Mouse (Mus musculus) 3134 (cell line): ENCODE measurements around the gene Efna5.

Experiments
- DNase-seq: peaks from one replicate; pipeline ENCODE4 v3.0.0-alpha.2; 2011; ENCODE audit warnings: low spot score; ENCODE audit not compliant: insufficient read length; ENCODE audit errors: extremely low read depth

The Efna5 gene

DNA sequence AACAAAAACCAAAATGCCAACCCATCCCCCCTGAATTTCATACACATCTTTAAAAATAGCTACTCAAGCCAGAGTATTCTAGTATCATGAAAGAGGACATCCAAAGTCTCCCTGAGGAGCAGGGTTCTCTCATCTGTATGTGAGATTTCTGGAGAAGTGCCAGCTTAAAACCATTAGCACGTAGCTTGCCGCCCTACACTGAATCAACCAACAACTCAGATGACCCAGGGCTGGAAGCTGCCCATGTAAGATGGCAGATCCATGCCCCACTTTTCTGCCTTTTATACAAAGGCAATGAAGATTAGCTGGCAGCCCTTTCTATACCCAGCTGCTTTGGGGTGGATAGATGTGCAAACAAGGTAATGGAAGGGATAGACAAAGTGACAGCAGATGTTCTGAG, 216.4 kb downstream of the Efna5 start:
- no peak for DNase-seq

DNA sequence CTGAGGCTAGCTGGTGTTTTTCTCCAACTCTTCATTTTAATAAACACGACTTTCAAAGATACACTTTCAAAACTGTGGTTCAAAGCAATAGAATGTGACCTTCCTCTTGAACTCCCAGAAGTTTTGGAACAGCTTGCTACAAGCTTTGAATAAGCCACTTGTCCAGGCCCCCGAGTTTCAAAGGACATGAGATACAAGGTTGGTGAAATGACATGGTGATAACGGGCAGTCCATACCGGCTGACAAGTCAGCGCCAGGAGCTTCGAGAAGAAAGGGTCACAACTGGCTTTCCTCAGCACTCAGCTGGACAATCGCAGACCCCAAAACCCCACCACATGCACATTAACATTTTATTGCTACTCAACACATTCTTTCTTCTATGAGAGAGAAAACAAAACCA, 219.3 kb downstream of the Efna5 start:
- no peak for DNase-seq

DNA sequence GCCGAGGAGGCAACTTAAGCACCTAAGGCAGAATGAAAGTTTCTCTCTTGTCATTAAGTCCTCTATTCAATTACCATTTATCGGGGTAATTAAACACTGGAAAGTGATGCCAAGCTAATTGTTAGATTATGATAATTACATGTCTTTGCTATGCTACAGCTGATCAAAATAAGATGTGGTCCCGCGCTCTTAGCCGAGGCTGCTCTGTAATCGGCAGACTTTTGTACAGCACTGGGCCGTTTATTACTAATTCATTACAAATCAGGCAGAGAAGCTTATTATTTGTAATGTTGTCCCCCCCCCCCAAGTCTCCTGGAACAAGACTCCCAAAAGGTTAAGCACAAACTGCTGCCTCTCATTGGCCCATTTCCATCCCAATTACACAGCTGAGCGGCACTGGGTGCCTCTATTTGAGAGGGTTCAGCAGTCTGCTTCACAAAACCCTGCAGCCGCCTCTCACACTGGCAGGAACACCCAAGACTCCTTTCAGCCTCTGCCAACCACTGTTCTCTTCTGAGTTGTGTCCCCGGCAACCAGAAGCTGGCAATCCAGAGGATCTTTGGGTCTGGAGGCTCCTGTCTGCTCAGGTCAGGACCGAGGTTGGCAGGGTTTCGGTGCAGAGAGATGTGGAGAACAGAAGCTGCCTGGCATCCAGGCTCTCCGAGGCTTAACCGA, 221.5 kb downstream of the Efna5 start:
- no peak for DNase-seq

DNA sequence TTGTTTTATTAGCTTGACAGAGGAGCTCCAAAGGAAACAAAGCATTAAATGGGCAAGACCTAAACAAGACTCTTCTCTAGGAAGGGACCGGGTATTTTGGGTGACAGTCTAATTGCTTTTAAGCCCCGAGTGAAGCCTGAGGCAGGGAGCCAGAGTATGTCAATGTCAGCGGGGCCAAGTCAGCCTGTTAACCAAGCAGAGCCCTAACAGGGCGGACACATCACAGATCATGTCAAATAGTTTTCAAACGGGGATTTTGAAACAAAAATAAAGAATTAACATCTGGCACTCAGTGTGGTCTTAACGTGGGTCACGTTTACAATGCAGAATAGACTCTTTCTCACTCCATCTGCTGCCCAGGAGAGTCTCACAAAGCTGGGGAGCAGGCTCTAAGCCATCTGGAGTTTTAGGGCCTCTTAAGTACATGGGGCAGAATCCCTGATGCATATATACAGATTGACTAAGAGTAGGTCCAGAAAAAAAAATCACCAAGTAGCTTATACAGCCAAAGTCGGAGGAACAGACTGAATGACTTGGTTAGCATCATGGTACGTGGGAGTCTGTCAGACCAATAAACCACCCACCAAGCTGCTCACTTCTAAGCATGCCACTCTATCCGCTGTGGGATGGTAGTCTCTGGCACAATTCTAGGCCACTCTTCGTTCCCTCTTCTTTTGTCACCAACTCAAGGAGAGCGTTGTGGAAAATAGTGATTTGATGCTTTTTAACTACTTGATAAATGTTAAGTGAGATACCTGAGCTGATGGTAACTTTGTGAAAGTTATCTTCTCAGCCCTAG, 223.1 kb downstream of the Efna5 start:
- no peak for DNase-seq

DNA sequence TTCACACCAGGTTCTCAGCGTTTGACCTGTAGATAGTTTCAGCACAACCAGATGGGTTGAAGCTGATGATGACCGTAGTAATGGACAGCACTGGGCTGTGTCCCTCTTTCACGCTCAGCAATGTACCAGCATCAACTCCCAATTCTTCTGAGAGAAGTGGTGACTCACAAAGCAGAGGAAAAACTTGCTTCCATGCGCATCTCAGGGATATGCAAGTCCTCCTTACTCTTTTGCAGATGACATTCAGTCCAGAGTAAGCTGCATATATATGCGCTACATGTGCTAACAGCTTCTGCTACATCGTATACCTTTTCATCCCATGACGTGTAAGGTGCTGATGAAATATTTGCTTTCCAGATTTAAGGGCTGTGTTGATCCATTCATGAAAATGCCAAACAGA, 224.1 kb downstream of the Efna5 start:
- no peak for DNase-seq

DNA sequence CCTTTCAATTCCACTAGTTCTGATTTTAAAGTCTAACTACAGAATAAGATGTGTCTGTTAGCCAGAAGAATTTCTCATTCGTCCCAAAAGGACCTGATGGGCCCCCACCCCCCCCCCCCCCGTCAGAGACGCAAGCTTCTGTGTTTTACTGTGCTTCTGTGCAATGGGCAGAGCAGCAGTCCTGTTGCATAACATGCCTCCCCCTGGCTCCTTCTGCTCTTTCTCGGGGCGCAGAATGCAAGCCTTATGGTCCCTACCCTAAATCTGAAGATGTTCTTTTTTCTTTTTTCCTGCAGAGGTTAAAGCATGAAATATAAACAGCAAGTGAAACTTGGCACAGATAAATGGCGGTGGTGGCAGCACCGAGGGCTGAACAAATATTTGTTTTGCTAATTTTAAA, 224.5 kb downstream of the Efna5 start:
- DNase-seq: no peak

DNA sequence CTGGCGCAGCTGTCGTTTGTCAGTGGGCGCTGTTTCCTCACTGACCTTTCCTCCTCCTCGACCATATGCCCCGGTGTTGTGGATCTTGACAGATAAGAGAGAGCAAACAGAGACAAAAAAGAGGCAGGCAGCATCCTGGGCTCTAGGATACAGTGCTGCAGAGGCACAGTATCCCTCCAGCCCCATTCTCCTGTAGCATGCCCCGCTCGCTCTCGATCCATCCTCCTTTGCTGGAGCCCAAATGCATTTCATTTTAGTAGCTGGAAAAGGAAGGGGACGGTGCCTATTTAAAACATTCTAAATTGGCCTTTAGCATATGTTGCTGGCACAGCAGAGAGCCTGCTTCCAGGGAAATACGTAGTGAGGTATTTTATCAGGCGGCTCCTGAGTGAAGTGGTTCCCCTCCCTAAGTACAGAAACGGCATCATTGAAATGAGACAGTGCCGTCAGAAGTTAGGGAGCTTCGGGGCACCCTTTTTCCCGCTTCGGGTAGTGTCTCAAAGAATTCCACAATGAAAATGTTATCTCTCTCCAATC, 225.2 kb downstream of the Efna5 start:
- DNase-seq: no peak

DNA sequence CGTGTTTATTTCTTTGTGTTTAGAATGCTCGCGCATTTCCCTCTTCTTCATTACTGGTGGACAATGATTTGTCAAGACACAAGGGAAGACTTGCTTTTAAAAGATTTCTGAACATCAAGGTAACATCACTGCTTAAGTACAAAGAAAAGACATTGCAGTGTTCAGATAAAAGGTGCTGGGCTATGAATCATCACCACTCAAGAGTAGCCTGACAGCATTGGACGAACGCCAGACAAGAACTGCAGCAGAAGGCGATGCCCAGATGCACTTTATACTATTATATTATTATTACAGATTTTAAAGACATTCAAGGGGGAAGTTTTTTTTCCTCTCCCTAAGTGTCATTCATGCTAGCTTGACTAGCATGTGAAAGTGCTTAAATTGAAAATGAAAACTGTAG, 228.7 kb downstream of the Efna5 start:
- DNase-seq: peak; percentile 10

DNA sequence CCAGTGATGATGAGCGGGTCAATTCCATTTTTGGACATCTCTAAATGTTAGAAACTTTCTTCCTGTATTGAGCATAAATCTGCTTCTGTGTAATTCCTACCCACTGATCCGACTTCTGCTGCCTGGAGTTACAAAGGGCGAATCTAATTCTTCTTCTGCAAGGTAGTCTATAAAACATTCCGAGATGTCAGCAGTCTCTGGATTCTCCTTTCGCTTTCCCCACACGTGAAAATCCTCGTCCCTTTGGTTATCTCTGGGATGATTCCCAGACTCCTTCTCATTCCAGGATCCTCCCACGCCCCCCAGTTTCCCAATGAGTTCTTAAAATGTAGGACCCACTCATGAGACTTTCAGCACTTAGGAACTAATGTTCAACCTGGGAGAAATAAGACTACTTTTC, 229.4 kb downstream of the Efna5 start:
- no peak for DNase-seq

DNA sequence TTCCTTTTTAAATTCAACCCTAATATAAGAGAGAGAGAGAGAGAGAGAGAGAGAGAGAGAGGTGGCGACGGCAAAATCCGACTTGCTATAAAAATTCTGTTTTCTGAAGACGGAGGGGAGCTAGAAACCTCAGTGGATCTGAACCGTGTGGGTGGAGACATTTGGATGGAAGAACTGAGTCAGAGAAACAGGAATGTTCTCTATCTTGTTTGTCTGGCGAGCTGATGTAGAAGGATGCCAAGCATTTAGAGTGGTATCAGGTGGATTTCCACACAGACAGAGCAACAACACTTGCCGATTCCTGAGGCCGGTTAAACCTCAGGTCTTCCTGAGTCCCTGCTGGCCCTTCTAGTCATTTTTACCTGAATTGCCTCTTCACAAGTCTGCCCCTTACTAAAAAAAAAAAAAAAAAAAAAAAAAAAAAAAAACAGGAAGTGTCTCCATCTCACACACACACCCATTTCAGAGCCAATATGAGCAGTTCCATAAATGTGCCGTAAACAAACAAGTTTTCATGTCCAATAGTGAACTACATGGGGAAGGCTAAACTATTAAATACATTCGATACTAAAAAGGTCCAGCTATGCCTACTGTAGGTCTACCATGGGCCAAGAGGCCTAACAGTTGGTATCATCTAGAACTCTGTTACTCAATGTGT, 231.7 kb downstream of the Efna5 start:
- DNase-seq: no peak

DNA sequence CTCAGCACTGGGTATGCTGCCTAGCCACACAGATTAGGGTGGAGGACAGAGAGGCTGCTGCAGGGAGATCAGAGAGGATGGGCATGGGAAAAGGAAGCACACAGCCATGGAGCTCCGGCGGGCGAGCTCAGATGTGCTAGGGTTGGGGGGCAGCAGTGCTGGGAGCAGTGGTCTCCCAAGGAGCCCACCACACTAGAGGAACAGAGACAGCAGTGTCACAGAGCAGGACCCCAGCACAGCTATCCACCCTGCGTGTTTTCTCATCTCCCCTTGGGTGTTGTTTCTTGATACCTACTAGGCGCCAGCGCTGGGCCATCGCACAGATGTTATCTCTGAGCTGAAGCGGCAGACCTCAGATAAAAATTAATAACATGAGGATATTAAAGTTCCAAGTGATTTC, 234.3 kb downstream of the Efna5 start:
- DNase-seq: no peak

DNA sequence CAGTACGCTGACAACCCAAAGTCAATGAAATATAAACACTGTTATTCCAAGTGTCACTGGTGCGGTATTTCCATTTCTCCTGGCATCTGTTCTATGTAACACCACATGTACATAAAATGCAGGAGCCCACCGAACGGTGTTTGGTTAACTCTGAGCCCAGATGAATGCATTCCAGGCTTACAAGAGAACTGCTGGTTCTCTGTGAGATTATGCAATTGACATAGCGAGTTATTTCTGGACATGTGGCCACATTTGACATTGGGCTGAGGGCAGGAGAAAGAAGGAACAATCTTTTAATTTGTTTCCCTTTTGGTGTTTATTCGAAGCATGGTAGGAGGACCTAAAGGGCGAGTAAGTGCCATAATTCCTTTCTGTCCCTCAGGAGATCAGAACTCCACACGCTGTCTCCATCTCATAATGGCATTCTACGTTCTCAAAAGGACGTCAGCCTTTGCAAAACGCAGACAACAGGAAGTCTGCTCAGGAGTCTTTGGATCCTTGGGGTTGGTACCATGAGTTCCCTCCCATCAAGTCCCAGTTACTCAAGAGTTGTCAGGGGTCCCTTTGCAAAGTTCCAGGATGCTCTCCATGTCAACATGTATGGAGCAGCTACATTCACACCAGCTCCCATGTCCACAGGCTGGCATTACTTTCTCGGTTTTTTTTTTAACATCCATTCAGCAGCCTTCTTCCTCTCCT, 238.5 kb downstream of the Efna5 start:
- DNase-seq: no peak

DNA sequence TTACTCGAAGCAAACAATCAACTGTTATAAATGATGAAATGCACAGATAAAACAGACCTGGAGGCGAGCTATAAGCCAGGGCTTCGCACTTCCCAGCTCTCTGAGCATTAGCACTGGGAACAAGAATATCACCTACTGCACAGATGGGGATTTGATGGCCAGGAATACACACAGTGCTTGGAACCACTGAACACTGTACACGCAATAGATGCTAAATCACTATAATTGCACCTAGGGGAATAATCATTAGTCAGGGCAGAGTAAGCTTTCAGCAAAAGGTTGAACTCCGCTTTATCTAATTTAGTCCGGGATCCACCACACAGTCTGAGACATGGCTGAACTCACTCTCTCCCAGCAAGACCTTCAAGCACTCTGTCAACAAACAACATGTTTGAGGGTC, 240.5 kb downstream of the Efna5 start:
- DNase-seq: no peak

DNA sequence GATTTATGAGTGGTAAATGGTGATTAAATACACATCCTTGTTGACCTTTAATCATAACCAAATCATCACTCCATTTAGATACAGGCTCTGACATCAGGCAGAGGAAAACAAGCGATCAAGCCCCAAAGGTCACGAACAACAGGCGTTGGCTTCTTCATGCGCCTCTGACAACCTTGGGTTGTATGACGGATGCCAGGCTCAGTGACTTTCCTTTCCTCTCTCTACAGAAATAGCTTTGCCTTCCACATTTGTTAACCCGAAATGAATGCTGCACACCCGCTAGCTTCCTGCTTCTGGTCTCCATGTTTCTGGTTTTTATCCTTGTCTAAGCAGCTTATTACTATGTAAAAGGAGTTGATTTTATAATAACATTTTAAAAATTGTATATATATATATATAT, 244.2 kb downstream of the Efna5 start:
- no peak for DNase-seq

DNA sequence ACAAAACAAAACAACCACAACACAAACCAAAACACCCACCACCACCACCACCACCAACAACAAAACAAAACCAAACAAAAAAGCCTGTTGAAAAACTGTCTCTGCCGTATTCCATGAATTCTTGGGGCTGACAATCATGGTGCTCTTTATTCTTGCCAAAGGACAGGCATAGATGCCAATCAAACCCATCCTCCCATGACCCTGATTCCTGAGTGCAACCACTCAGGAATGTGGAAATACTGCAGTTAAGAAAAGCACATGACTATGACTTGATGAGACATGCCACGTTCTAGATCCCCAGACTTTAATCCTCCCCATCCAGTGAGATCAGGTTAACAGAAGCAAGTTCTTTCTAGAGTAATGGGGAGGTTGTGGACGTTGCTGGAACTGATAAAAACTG, 246.2 kb downstream of the Efna5 start:
- no peak for DNase-seq

DNA sequence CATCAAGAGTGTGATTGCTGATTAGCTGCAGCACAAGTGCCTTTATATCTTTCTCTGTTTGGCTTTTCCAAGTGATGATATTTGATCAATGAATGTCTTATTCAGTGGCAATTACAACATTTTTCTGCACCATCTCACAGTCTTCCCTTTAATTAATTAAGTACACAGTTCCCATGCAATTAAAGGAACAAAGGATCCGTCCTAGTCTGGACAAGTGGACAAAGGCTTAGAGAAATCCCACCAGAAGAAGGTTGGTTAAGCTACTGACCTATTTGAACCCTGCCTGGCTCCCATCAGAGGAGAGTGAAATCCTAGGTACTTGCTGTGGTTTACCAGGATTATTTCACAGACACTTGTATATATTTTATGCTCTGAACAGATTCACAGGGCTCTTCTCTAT, 252.6 kb downstream of the Efna5 start:
- DNase-seq: no peak

DNA sequence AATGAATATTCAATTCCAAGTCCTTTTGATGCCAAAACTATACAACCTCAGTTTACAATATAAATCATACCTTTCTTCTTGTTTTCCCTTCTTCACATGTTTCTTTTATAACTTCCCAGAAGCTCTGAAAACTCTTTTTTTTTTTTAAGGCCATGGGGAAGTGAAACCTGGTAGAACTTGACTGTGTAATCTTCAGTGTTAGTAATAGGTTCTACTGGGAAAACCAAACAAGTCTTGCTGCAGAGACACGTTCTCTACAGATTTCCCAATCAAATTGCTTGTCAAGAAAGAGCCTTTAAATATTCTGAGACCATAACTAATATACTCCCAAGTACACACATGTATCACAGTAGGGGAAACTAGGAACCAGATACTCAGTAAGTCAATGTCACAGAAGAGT, 253.6 kb downstream of the Efna5 start:
- no peak for DNase-seq

DNA sequence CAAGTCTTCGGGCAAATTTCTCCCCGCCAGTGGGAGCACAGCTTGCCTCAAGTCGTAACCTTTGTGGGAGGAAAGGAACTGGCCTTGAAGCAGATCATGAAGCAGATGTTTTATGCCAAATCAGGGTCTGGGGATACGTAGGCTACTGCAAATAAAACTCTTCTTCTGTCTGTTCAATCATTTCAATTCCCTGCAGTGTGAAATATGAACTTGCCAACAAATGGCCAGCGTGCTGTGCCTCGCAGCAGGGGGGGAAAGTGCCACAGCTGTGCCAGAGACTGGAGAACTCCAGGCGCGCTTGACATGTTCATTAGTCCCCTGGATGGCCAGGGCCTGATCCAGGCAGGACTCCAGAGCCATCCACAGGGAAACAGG, 255.5 kb downstream of the Efna5 start:
- DNase-seq: no peak

DNA sequence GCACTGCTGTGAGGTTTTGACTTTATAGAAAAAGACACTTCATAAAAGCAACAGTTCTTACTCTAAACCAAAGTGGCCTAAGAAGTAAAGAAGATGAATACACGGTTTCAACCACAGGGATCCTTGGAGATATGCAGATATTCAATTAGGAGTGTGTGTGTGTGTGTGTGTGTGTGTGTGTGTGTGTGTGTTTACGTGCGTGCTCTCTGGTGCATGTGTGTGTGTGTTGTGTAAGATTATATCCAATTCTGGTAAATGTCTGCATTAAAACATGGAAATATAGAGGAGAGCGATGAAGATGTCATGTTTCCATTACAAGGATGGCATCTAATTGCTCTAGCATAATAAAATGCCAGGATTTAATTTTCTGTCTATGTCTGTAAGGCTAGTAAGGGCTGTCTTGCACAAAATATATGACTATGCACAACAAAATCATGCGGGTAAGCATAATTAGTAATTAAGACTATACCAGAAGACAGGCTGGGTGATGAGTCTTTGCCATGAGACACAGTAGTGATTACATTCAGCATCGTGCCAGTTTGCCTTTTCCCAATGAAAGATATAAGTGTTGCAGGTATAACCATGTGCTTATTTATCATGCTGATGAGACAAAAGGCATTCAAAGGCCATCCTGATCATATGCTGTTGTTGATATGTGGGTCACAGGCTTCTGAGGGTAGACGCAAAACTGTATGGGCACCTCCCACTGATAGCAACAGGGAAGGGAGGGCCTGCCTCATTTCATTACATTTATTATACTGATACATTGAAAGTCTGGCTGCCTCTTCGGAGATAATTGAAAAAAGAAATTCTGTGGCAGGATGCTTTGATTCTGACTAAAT, 256.1 kb downstream of the Efna5 start:
- no peak for DNase-seq

DNA sequence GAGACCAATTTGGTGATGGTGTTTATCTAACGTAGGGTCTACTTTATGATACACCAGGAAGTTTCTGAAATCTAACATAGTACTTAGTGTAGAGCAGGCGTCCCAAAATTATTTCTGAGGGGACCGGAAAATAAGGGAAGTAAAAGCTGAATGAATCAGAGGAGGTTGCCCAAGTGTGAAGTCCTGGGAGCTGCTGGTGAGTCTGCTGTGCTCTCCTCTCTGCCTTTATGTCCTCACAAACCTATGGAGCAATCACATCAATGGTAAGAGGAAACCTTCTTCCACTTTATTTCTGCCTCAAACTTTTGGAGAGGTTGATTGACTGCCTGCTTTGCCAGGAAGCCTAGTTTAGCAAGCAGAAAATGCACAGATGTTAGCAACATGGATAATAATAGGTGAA, 257.9 kb downstream of the Efna5 start:
- no peak for DNase-seq
